Mouse (Mus musculus) liver, adult (tissue): ENCODE measurements at regions not wholly inside any gene's neighbourhood (a gene's known extent, or its start where the extent isn't known, plus 50 kb on each side); places are given as distances from the start of the nearest gene placed in this dataset.

Experiments used
- GATA4 ChIP-seq: IDR thresholded peaks from 2 replicates; pipeline ENCODE4 v1.6.1; 2014; ENCODE audit warnings: mild to moderate bottlenecking, low read length; ENCODE audit not compliant: insufficient replicate concordance

DNA sequence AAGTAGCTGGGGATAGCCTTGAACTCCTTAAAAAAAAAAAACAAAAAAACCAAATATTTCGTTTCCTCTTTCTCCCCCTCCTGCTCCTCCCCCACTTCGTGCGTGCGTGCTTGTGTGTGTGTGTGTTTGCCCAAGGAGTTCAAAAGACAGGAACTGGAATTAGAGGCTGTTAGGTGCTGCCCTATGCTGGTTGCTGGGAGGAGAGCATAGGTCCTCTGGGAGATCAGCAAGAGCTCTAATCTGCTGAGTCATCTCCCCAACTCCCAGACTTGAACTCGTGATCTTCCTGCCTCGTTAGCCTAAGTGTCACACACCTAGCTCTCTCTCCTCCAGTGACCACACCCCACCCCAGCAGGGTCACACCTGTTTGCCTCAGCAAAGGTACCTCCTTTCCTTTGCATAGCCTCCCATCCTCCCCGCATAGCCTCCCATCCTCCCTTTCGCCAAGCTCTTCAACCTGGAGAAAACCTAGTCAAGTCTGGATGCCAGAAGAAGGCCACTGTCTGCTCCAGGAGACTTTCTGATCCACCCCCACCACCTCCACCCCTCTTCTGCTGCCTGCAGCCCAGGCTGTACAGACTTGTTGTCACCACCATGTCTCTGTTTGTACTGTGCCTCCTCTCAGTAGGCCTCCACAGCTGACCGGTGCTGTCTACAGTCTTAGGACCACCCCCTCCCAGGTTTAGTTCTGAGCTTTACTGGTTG is 110.5 kb upstream of the Jun start:
- no peak for TF ChIP-seq GATA4

DNA sequence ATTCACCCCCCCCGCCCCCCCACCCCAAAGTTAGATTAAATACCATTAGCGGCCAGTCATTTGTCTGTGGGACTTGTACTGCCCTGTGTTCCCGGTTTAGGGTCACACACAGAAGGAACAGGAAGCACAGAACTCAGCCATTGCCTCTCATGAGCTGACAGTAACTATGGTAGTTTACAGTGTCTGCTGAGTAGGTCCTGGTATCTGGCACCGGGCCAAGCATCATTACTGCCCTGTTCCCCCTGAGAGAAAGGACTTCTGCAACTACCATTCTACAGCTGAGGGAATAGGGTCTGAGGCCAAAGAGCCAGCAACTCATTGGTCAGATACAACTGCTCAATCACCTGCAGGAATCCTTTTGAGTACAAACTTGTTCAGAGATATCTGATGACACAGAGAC is 111.4 kb upstream of the Jun start:
- no peak for TF ChIP-seq GATA4

DNA sequence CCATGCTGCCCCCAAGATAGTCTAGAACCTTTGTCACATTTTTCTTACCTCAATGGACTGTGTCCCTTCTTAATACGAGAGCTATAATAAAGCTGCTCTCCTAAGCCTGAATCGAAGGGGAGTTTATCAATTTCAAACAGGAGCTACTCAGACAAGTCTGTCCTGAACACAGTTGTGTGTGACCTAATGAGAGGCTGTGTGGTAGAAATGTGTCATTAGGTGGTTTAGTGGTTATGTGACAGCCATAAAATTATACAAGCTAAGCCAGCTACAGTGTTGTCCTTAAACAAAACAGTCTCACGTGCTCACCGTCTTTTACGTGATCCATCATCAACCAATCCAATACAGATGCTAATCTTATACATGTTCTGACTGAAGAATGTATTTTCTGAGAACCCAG is 114.5 kb upstream of the Jun start:
- TF ChIP-seq GATA4: no peak

DNA sequence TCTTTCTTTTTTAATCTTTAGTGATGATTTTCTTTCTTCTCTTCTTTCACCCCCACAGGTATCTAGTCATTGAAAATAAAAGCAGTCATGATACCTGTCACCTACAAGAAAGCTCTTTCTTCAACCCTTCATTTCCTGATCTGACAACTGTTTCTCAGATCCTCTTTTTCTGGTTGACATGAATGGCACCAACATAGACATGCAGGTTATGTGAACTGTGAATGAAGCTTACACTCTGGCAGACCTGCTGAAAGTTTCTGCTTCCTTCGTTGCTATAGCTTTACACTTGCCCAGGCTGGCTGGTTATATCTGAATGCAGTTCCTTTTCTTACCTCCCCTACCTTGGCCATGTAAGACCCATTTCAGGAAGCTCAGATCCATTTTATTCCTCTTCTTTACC is 115.2 kb upstream of the Jun start:
- TF ChIP-seq GATA4: no peak

GRCm38 (mm10) chr4:95169702-95170101 is 117.7 kb upstream of the Jun start:
- no peak for TF ChIP-seq GATA4

DNA sequence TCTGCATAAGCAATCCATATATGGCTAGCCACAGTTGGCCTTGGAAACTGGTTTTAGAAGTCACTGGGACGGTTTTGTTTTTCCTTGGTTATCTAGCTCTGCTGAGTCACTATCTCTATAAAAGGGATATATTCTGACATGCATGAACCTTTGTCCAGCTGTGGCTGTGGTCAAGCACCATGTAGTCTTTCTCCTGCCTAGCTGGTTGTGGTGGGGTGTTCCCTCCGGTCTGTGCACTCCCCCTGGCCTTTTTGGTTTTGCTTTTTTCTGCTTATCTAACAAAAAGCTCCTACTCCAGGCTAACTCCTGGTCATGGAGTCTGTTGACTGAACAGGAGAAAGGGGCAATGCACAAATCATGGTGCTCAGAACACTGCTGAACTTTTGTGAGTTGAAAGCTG is 125.7 kb upstream of the Jun start:
- no peak for TF ChIP-seq GATA4

GRCm38 (mm10) chr4:95178467-95178866 is 126.4 kb upstream of the Jun start:
- TF ChIP-seq GATA4: no peak

- TF ChIP-seq GATA4: no peak
Measured at GRCm38 (mm10) chr4:95178900-95179299, 126.9 kb upstream of the Jun start.

- TF ChIP-seq GATA4: no peak
Measured at GRCm38 (mm10) chr4:95180446-95180845, 128.4 kb upstream of the Jun start.

DNA sequence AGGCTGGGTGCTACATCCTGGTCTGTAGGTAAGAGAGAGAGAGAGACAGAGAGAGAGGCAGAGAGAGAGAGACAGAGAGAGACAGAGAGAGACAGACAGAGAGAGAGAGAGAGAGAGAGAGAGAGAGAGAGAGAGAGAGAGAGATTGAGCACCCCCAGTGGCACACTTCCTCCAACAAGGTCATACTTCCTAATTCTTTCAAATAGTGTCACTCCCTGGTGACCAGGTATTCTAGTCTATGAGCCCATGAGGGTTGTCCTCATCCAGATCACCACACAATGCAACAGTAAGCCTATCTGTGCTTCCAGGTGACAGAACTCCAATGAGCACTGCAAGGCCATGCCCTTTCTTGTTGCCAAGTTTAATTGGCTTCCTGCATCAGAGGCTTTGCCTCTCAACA is 129.0 kb upstream of the Jun start:
- TF ChIP-seq GATA4: no peak

GRCm38 (mm10) chr4:95184180-95184579 is 132.2 kb upstream of the Jun start:
- no peak for TF ChIP-seq GATA4

DNA sequence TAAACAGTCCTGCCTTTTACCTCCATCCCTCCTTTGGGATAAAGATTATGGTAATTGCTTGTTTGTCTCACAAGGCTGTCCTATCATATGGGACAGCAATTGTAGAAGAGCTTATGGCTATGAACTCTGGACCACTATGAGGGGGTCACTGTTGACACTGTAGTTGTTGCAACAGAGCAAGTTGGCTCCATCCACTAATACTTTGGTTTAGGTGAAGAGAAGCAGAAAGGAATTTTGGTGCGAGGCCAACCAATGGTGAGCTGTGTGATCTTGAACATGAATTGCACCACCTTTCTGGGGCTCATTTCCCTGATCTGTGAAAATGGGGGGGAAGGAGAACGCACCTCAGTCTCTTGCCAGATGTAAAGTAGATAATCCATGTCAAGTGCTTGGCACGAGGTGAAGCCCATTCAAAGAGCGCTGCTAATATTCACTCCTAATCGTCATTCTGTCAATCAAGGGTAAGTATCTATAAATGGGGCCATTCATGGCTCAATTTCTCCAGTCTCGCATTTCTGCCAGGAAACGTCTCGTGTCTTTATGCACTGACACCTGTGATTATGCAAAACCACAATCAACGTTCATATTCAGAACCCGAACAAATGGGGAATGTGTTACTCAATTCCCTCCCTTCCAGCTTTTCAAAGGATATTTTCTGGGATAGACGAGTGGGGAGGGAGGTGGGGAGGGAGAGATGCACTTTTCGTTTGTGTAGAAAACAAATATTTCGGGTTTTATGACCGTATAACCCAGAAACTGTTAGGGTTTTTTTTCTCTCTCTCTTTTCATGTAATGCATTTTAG is 133.3 kb upstream of the Jun start:
- no peak for TF ChIP-seq GATA4

DNA sequence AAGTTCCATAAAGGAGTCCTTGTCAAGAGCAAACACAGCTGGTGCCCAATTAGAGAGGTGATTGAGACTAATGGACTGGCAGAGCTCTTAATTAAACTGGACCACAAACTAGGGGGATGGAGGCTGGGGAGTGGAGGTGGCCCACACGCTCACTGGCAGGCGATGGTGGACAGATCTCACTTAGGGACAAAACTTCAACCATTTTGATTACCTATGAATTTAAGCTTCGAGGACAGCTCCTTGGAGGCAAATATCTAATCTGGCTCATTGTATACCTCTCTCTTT is 133.8 kb upstream of the Jun start:
- no peak for TF ChIP-seq GATA4

- no peak for TF ChIP-seq GATA4
Measured at GRCm38 (mm10) chr4:95188107-95188506, 136.1 kb upstream of the Jun start.

DNA sequence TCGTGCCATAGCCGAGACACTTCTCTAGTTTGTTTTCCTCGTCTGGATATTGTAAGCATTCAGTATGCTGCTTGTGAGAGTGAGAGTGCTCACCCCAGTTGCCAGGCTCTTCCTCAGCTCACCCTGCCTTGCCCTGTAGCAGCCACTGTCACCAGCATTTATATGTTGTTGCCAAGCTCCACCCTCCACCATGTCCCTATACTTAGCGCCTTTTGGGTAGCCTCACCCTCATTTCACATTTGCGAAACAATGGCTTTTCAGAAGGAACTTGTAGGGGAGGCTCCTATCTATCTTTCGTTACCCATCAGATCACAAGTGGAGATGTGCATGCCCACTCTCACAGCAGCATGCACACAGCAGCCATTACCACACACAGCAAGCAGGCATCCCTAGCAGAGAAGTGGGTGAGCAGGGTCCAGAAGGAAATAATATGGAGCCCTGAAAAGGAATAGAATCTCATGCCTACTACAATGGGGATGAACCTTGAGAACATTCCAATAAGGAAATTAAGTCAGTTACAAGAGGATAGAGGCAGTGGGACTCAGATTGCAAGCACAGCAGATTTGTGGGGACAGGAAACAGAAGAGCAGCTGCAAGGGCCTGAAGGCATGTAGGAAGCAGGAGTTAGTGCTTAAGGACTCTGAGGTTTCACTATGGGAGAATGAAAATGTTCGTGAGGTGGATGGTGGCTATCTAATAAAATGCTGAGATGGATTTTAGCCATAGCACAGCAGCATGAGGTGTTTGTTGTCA is 139.8 kb upstream of the Jun start:
- no peak for TF ChIP-seq GATA4

DNA sequence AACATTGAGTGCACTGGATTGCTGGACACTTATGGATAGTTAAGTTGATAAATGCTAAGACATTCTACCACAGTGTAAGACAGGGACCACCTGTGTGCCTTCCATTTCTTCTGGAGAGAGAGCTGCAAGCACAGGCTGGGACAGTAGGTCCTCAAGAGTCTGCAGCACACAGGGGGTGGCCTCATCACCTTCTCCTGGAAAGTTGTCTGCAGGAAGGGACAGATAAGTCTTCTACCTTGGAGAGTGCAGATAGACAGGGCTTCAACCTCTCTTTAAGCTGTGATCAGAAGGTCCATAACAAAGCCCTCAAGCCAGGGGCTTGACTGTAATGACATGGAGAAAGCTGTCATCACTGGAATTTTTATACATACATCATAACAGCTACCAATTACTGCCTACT is 140.5 kb upstream of the Jun start:
- TF ChIP-seq GATA4: no peak
